Mouse (Mus musculus) heart, adult 18-20 months (tissue): Measurements from ENCODE around the gene Clstn2. TPM values are rescaled to one million over a fixed set of nuclear protein-coding genes. Genes with fewer than 3 reads are reported as not detected.

Experiments used
- DNase-seq, 2 experiments: peaks; one replicate each; pipeline ENCODE4 v3.0.0; 2021 to 2022; ENCODE audit warnings: mixed read lengths in 1 of 2
- long read RNA-seq, 2 experiments: library from polyadenylated mRNA; stranded (forward); transcript quantifications; one replicate each; pipeline ENCODE4 v2.0.0; 2021
- total RNA-seq, 2 experiments: library from RNA; stranded (reverse); gene quantifications; 2 replicates each; pipeline ENCODE4 v1.2.3; 2021

Gene Clstn2
- under 1 TPM; 0.42 to 0.75 TPM for total RNA-seq
- long read RNA-seq, experiment 1, result 0 reads
- long read RNA-seq, experiment 2, partial matches to known transcripts, result 1 of 1 reads
- long read RNA-seq, experiment 2, other reads (novel, unspliced or antisense), result 0 of 1 reads

- DNase-seq, result peak; percentile 15 to 28
Observed at GRCm38 (mm10) chr9:98032573-98033272, at the start of gene Clstn2. Gene Clstn2, minus strand, starts transcription at chr9:98033181.

GRCm38 (mm10) chr9:98067767-98068166, 34.8 kb upstream of the Clstn2 start:
- DNase-seq, result peak; percentile 10 to 25

- no peak for DNase-seq
Observed at GRCm38 (mm10) chr9:98061646-98062045, 28.7 kb upstream of the Clstn2 start.

- no peak for DNase-seq
Observed at GRCm38 (mm10) chr9:98057291-98057690, 24.3 kb upstream of the Clstn2 start.

- no peak for DNase-seq
Observed at GRCm38 (mm10) chr9:98051343-98051742, 18.4 kb upstream of the Clstn2 start.

- DNase-seq, result peak; percentile 7 to 16
Observed at GRCm38 (mm10) chr9:98033273-98033855, 383 bp upstream of the Clstn2 start.

- no peak for DNase-seq
Observed at GRCm38 (mm10) chr9:98031898-98032572, 946 bp downstream of the Clstn2 start.

GRCm38 (mm10) chr9:98030715-98031114, 2.3 kb downstream of the Clstn2 start:
- DNase-seq, result peak in 1 of 2 experiments; percentile 36

- DNase-seq, result no peak
Observed at GRCm38 (mm10) chr9:98025548-98025947, 7.4 kb downstream of the Clstn2 start.

GRCm38 (mm10) chr9:98023069-98023468, 9.9 kb downstream of the Clstn2 start:
- DNase-seq, result no peak

- no peak for DNase-seq
Observed at GRCm38 (mm10) chr9:98019876-98020275, 13.1 kb downstream of the Clstn2 start.

- peak in 1 of 2 experiments; percentile 11 for DNase-seq
Observed at GRCm38 (mm10) chr9:98018687-98019086, 14.3 kb downstream of the Clstn2 start.

- DNase-seq, result no peak
Observed at GRCm38 (mm10) chr9:98016576-98016975, 16.4 kb downstream of the Clstn2 start.

GRCm38 (mm10) chr9:97996349-97996748, 36.6 kb downstream of the Clstn2 start:
- DNase-seq, result peak in 1 of 2 experiments; percentile 4

- peak in 1 of 2 experiments; percentile 19 for DNase-seq
Observed at GRCm38 (mm10) chr9:97995723-97996122, 37.3 kb downstream of the Clstn2 start.

GRCm38 (mm10) chr9:97992131-97992530, 40.9 kb downstream of the Clstn2 start:
- no peak for DNase-seq

GRCm38 (mm10) chr9:97977339-97977738, 55.6 kb downstream of the Clstn2 start:
- DNase-seq, result no peak

GRCm38 (mm10) chr9:97974801-97975347, 58.1 kb downstream of the Clstn2 start:
- no peak for DNase-seq

- DNase-seq, result no peak
Observed at GRCm38 (mm10) chr9:97966691-97967090, 66.3 kb downstream of the Clstn2 start.

- no peak for DNase-seq
Observed at GRCm38 (mm10) chr9:97957508-97957907, 75.5 kb downstream of the Clstn2 start.

GRCm38 (mm10) chr9:97956407-97957106, 76.4 kb downstream of the Clstn2 start:
- DNase-seq, result peak; percentile 10 to 14

- DNase-seq, result no peak
Observed at GRCm38 (mm10) chr9:97953746-97954359, 79.1 kb downstream of the Clstn2 start.
